Mouse (Mus musculus) stomach, embryonic 16.5 days (tissue): ENCODE data around the gene Fam169b. TPM values are rescaled to one million over a fixed set of nuclear protein-coding genes. Genes with fewer than 3 reads are reported as not detected.
A peak's percentile ranks its signal among the peaks of the same experiment; 100 is the strongest.
"Not testable (repeated sequence)": the region's sequence is repeated elsewhere in the genome, so short reads cannot be mapped to it uniquely, and the experiment has no call there.

Experiments used
- ATAC-seq: fragments of 200-750 bp; cut with Nextera tagmentation; 2 replicates; pipeline ENCODE4 v1.8.0; 2017; ENCODE audit warnings: moderate number of reproducible peaks, moderate TSS enrichment; ENCODE audit not compliant: insufficient read depth, low FRiP score
- H3K27ac ChIP-seq: fragments of 300-500 bp; sonication (generic); 2 replicates; pipeline ENCODE4 v1.5.1; 2014; ENCODE audit warnings: low read length
- H3K27me3 ChIP-seq: fragments of 300-500 bp; sonication (generic); 2 replicates; pipeline ENCODE4 v1.6.1; 2014; ENCODE audit warnings: low read length, control low read depth, mixed read lengths; ENCODE audit not compliant: control insufficient read depth, insufficient read depth
- H3K36me3 ChIP-seq: fragments of 300-500 bp; sonication (generic); 2 replicates; pipeline ENCODE4 v1.6.1; 2014; ENCODE audit warnings: low read length; ENCODE audit not compliant: control insufficient read depth, insufficient read depth
- H3K4me1 ChIP-seq: fragments of 300-500 bp; sonication (generic); 2 replicates; pipeline ENCODE4 v1.6.1; 2014; ENCODE audit warnings: low read length, control low read depth, mixed read lengths; ENCODE audit not compliant: control insufficient read depth, insufficient read depth
- H3K4me2 ChIP-seq: fragments of 300-500 bp; sonication (generic); 2 replicates; pipeline ENCODE4 v1.6.1; 2014; ENCODE audit warnings: low read depth, low read length, mixed read lengths
- H3K4me3 ChIP-seq: fragments of 300-500 bp; sonication (generic); replicated peaks from 2 replicates; pipeline ENCODE4 v1.5.1; 2014; ENCODE audit warnings: mild to moderate bottlenecking, low read length
- H3K9ac ChIP-seq: fragments of 300-500 bp; sonication (generic); 2 replicates; pipeline ENCODE4 v1.6.1; 2014; ENCODE audit warnings: low read length
- H3K9me3 ChIP-seq: fragments of 300-500 bp; sonication (generic); replicated peaks from 2 replicates; pipeline ENCODE4 v1.6.1; 2016; ENCODE audit warnings: low read length, control low read depth; ENCODE audit not compliant: control insufficient read depth
- WGBS: fragments of 180-500 bp; shearing (Covaris S2); extraction: QIAGEN DNeasy Blood & Tissue Kit; methylation state at CpG from one replicate; pipeline ENCODE4 v1.1.7; 2014; 5-methylcytosine and 5-hydroxymethylcytosine counted together
- polyA plus RNA-seq: library from polyadenylated mRNA; unstranded; fragments of >200 nt; fragmentation: Nextera tagmentation; extraction: Ambion mirVana; gene quantifications from 2 replicates; pipeline ENCODE4 v1.2.1, GENCODE M21; 2015

The Fam169b gene
- polyA plus RNA-seq, 1 experiment from 2014 or later = 0.37 TPM

GRCm38 (mm10) chr7:68286526-68287481, 13.2 kb downstream of the Fam169b start:
- WGBS = 88% methylated on average over 24 of the region's 24 CpGs
- Histone ChIP-seq H3K4me1 (no peaks in the 10 kb centered on the region; the same call in 1 of the 2 replicates), H3K9ac (no peak overlapping the region), H3K9me3 (no peaks in the 10 kb centered on the region), H3K4me2 (no peak overlapping the region), H3K36me3 (no peaks in the 10 kb centered on the region), H3K27ac (no peak overlapping the region), H3K27me3 (no peaks in the 10 kb centered on the region), H3K4me3 (no peak overlapping the region)
- ATAC-seq = no peak

DNA sequence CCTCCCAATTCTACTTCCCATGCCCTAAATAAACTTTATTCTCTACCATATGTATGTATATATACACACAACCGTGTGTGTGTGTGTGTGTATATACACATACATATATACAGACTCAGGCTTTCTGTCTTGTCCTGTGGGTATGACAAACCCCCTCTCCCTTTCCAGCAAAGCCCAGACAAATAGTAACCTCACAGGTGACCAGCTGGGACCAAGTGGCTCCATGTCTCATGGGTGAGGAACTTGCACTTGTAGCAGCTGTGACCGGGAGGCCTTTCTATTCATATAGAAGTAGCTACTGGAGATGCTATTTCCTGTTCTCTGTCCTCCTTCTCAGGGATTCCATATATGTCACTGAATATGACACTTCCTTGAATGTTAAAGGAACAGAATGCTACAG, 13.9 kb downstream of the Fam169b start:
- no peaks in the 10 kb centered on the region; the same call in 1 of the 2 replicates for H3K4me1 ChIP-seq
- H3K4me2 ChIP-seq = no peak overlapping the region
- H3K27ac ChIP-seq = no peak overlapping the region
- H3K4me3 ChIP-seq = no peak overlapping the region
- no peaks in the 10 kb centered on the region for H3K36me3 ChIP-seq
- no peaks in the 10 kb centered on the region for H3K27me3 ChIP-seq
- 52% methylated on average over 2 of the region's 2 CpGs for WGBS
- no peak for ATAC-seq
- no peak overlapping the region for H3K9ac ChIP-seq
- no peaks in the 10 kb centered on the region for H3K9me3 ChIP-seq

DNA sequence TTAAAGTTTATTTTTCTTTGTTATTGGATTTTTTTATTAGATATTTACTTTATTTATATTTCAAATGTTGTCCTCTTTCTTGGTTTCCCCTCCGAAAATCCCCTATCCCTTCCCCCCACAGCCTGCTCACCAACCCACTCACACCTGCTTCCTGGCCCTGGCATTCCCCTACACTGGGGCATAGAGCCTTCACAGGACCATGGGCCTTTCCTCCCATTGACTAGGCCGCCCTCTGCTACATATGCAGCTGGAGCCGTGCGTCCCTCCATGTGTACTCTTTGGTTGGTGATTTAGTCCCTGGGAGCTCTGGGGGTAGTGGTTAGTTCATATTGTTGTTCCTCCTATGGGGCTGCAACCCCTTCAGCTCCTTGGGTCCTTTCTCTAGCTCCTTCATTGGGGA, 14.4 kb downstream of the Fam169b start:
- H3K9ac ChIP-seq, H3K27me3 ChIP-seq, H3K36me3 ChIP-seq, H3K27ac ChIP-seq, H3K9me3 ChIP-seq, H3K4me3 ChIP-seq, H3K4me2 ChIP-seq, ATAC-seq, H3K4me1 ChIP-seq: not testable (repeated sequence)
- WGBS = 81% methylated on average over 4 of the region's 4 CpGs

- no peak for ATAC-seq
- 96% methylated on average over 8 of the region's 8 CpGs for WGBS
Measured at GRCm38 (mm10) chr7:68289081-68289480, 15.4 kb downstream of the Fam169b start.

DNA sequence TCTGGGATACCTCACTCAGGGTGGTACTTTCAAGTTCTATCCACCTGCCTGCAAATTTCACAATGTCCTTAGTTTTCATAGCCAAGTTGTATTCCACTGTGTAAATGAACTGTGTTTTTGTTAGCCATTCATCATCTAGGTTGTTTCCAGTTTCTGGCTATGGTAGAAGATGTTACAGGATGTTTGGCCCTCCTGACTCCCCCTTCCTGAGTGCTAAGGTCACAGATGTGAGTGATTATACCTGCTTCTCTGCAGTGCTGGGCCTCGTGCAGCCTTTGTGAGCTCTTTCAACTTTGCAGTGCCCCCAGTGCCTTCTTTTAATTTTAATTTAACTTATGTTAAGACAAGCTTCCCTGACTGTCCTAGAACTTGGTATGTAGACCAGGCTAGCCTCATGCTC, 18.0 kb downstream of the Fam169b start:
- Histone ChIP-seq H3K9ac (no peak overlapping the region), H3K4me1 (no peaks in the 10 kb centered on the region; the same call in 1 of the 2 replicates), H3K9me3 (no peaks in the 10 kb centered on the region), H3K4me3 (no peak overlapping the region), H3K27ac (no peak overlapping the region), H3K27me3 (no peaks in the 10 kb centered on the region), H3K4me2 (no peak overlapping the region), H3K36me3 (no peaks in the 10 kb centered on the region)
- no peak for ATAC-seq
- WGBS = 54% methylated on average over 1 of the region's 1 CpGs

More at GRCm38 (mm10) chr7:68289081-68289480, 15.4 kb downstream of the Fam169b start:
- Histone ChIP-seq H3K4me3 (no peak overlapping the region), H3K27me3 (no peaks in the 10 kb centered on the region), H3K36me3 (no peaks in the 10 kb centered on the region), H3K4me1 (no peaks in the 10 kb centered on the region; the same call in 1 of the 2 replicates), H3K4me2 (no peak overlapping the region), H3K27ac (no peak overlapping the region), H3K9me3 (no peaks in the 10 kb centered on the region), H3K9ac (no peak overlapping the region)

DNA sequence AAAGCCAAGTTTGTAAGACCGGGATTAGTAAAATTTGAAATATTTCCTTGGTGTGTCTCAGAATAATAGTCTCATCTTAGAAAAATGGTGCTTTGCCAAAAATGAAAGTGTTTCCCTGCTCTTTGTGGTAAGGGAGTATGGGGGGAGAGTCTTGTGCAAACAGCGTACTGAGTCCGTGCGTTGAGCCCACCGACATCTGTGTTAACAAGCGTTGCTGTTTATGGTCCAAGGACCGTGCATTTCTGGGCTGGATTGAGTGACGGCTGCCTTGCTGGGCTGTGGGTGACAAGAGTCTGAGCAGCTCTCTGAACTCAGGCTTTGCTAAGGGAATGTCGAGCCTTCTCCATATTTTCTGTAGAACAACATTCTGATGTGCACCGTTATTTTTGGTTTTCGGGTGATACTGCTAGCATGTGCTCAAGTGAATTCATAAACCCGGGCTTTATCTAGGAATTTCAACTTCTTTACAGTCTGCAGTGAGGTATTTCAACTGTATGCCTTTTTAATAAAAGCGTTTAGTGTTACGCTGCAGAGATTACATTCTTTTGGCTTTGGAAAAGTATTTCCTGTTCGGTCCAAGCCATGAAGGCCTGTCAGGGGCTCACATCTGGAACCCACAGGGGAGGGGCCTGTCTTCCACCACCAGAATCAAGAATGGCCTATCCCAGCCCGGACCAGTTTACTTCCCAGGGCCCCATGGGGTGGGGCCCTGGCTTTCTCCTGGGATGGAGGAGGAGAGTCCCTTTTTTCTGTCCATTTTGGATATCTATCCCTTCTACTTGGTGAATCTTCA, 20.6 kb downstream of the Fam169b start:
- Histone ChIP-seq H3K4me3 (no peak overlapping the region), H3K9ac (no peak overlapping the region), H3K4me1 (no peaks in the 10 kb centered on the region; the same call in 1 of the 2 replicates), H3K4me2 (peak overlapping the region; percentile 9; the same call in 1 of the 2 replicates), H3K27ac (peak overlapping the region; percentile 21; the same call in 1 of the 2 replicates), H3K36me3 (no peaks in the 10 kb centered on the region), H3K27me3 (no peaks in the 10 kb centered on the region), H3K9me3 (no peaks in the 10 kb centered on the region)
- ATAC-seq = no peak
- WGBS = 44% methylated on average over 16 of the region's 16 CpGs

DNA sequence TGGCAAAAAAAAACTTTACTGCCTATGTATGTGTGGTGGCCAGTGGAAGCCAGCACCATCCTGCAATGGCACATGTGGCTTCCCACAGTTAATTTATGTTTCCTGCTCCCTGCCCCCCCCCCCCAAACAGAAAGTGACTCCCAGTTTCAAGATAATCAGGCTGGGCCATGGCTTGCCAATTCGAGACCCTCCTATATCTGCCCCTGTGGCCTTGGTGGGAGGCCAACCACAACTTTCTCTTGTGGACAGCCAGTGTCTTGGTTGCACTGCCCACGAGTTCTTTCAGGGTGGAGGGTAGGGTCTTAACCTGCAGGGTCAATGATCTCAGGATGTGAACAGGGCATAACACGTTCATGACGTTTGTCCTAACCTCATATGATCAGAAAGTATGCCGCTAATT, 22.8 kb downstream of the Fam169b start:
- no peaks in the 10 kb centered on the region for H3K27me3 ChIP-seq
- no peaks in the 10 kb centered on the region; the same call in 1 of the 2 replicates for H3K4me1 ChIP-seq
- no peaks in the 10 kb centered on the region for H3K36me3 ChIP-seq
- no peak overlapping the region for H3K27ac ChIP-seq
- H3K4me2 ChIP-seq = no peak overlapping the region
- no peak for ATAC-seq
- H3K4me3 ChIP-seq = no peak overlapping the region
- no peaks in the 10 kb centered on the region for H3K9me3 ChIP-seq
- no peak overlapping the region for H3K9ac ChIP-seq
- 87% methylated on average over 5 of the region's 5 CpGs for WGBS

- no peaks in the 10 kb centered on the region for H3K9me3 ChIP-seq
- H3K4me3 ChIP-seq = no peak overlapping the region
- H3K4me2 ChIP-seq = no peak overlapping the region
- no peaks in the 10 kb centered on the region; the same call in 1 of the 2 replicates for H3K4me1 ChIP-seq
- H3K9ac ChIP-seq = no peak overlapping the region
- no peak for ATAC-seq
- H3K36me3 ChIP-seq = no peaks in the 10 kb centered on the region
- WGBS = 83% methylated on average over 13 of the region's 13 CpGs
- H3K27ac ChIP-seq = no peak overlapping the region
- no peaks in the 10 kb centered on the region for H3K27me3 ChIP-seq
Measured at GRCm38 (mm10) chr7:68298381-68299076, 24.9 kb downstream of the Fam169b start.
